Mouse (Mus musculus): ENCODE measurements around the gene Srpr. TPM values are rescaled to one million over a fixed set of nuclear protein-coding genes. Genes with fewer than 3 reads are reported as not detected.

The Srpr gene
- polyA plus RNA-seq, 1 experiment from 2014 or later: 55.1 TPM

- H3K27ac ChIP-seq (ENCODE audit: low read depth, low read length): no peak overlapping the region
- ATAC-seq: no peak
- no peak overlapping the region for H3K4me3 ChIP-seq (ENCODE audit: low read depth, low read length)
- no peak for DNase-seq (ENCODE audit: low spot score)
- H3K36me3 ChIP-seq (ENCODE audit: control insufficient read depth, insufficient read depth, low read length): 0 out of 2 replicates have a peak, but pooled peaks cover 4% of the 10 kb centered on the region
- 95% methylated on average over 2 of the region's 2 CpGs for WGBS
- H3K9me3 ChIP-seq (replicated peaks; ENCODE audit: control insufficient read depth, low read length): no peaks in the 10 kb centered on the region
- no peak overlapping the region for H3K9ac ChIP-seq (ENCODE audit: low read length)
- peaks cover 10% of the 10 kb centered on the region for H3K4me1 ChIP-seq (ENCODE audit: control insufficient read depth, insufficient read depth, low read length)
- H3K4me2 ChIP-seq (ENCODE audit: low read length): no peak overlapping the region
- H3K27me3 ChIP-seq (replicated peaks; ENCODE audit: control insufficient read depth, insufficient read depth, low read length): no peaks in the 10 kb centered on the region
Observed at GRCm38 (mm10) chr9:35263431-35263830, 63.5 kb downstream of the Srpr start.

DNA sequence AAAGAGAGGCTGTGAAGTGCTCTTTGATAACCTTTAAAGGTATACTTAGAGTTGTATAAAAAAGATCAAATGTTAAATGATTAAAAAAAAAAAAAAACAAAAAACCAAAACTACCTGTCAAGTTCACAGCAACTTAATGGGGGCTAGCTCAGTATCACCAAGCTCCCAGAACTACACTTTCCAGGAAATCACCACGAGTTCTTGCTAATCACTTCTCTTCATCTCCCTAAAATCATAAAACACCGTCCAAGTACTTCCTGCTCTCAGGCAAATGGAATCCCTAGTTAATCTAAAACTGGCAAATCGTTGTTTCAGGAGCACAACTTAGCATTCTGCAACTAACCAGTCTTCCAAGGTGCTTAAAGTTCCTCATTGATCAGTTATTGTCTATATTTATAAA, 64.5 kb downstream of the Srpr start:
- ATAC-seq: no peak
- H3K4me2 ChIP-seq (ENCODE audit: low read length): no peak overlapping the region
- no peak for DNase-seq (ENCODE audit: low spot score)
- H3K4me1 ChIP-seq (ENCODE audit: control insufficient read depth, insufficient read depth, low read length): peaks cover 13% of the 10 kb centered on the region
- H3K36me3 ChIP-seq (ENCODE audit: control insufficient read depth, insufficient read depth, low read length): 0 out of 2 replicates have a peak, but pooled peaks cover 4% of the 10 kb centered on the region
- H3K4me3 ChIP-seq (ENCODE audit: low read depth, low read length): no peak overlapping the region
- 94% methylated on average over 3 of the region's 3 CpGs for WGBS
- no peaks in the 10 kb centered on the region for H3K9me3 ChIP-seq (replicated peaks; ENCODE audit: control insufficient read depth, low read length)
- no peak overlapping the region for H3K9ac ChIP-seq (ENCODE audit: low read length)
- no peaks in the 10 kb centered on the region for H3K27me3 ChIP-seq (replicated peaks; ENCODE audit: control insufficient read depth, insufficient read depth, low read length)
- no peak overlapping the region for H3K27ac ChIP-seq (ENCODE audit: low read depth, low read length)

DNA sequence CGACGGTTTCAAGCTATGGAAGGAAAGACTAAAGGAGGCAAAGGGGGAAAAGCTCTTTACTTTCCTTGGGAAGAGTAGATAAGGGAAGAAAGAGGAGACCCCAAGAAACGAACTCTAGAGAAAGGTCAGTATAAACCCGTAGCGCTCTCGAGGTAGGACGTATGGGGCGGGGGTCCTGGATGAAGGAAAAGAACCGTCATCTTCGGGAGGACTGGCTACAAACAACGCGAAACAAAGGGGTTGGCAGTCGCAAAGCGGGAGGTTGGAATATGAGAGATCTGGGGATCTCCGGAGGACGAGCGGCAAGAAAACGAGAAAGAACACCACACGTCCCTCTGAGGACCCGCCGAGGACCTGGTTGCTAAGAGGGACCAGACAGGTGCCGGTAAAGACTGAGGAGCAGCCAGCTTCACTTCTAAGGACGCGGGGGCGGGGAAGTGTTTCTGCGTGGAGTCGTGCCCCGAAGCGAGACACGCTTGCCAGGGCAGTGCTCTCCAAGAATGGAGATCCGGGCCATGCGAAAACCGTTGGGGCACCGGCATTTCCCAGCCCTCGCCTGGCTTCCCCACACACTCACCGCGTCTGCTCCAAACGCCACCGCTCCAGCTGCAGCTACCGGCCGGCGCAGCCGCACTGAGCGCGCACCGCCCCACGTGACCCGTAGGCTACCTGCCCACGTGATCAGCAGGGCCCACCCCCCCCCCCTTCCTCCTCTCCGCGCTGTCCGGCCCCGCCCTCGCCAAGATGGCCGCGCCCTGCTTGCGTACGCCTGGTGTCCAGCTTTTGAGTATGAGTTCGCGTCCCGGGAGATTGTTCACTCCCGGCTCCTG, 67.4 kb downstream of the Srpr start, which contains the start of the genes Fam118b and Rpusd4:
Fam118b (minus strand) TSS at position 660 of the 830 bp plus-strand sequence.
Rpusd4 (plus strand) TSS at position 720 of the 830 bp plus-strand sequence.
- Histone ChIP-seq H3K4me3 (ENCODE audit: low read depth, low read length) (peak within 1 kb of the TSS; percentile 76), H3K36me3 (ENCODE audit: control insufficient read depth, insufficient read depth, low read length) (peaks cover 7% of the 10 kb centered on the region), H3K4me1 (ENCODE audit: control insufficient read depth, insufficient read depth, low read length) (peaks cover 13% of the 10 kb centered on the region), H3K9me3 (replicated peaks; ENCODE audit: control insufficient read depth, low read length) (no peaks in the 10 kb centered on the region), H3K27me3 (replicated peaks; ENCODE audit: control insufficient read depth, insufficient read depth, low read length) (no peaks in the 10 kb centered on the region), H3K27ac (ENCODE audit: low read depth, low read length) (peak within 1 kb of the TSS; percentile 75), H3K4me2 (ENCODE audit: low read length) (peak within 1 kb of the TSS; percentile 70), H3K9ac (ENCODE audit: low read length) (peak within 1 kb of the TSS; percentile 88)
- peak; percentile 97 for DNase-seq (ENCODE audit: low spot score)
- under 1% methylated on average over 60 of the region's 62 CpGs for WGBS
- peak; percentile 97 for ATAC-seq

- Histone ChIP-seq H3K4me1 (ENCODE audit: control insufficient read depth, insufficient read depth, low read length) (peaks cover 13% of the 10 kb centered on the region), H3K4me3 (ENCODE audit: low read depth, low read length) (peak overlapping the region; percentile 76), H3K27ac (ENCODE audit: low read depth, low read length) (peak overlapping the region; percentile 35; the same call in 1 of the 2 replicates), H3K4me2 (ENCODE audit: low read length) (peak overlapping the region; percentile 70), H3K9ac (ENCODE audit: low read length) (peak overlapping the region; percentile 72), H3K9me3 (replicated peaks; ENCODE audit: control insufficient read depth, low read length) (no peaks in the 10 kb centered on the region), H3K36me3 (ENCODE audit: control insufficient read depth, insufficient read depth, low read length) (peaks cover 13% of the 10 kb centered on the region), H3K27me3 (replicated peaks; ENCODE audit: control insufficient read depth, insufficient read depth, low read length) (no peaks in the 10 kb centered on the region)
- DNase-seq (ENCODE audit: low spot score) (no peak), ATAC-seq (peak; percentile 58)
- WGBS: 2% methylated on average over 21 of the region's 21 CpGs
Observed at GRCm38 (mm10) chr9:35267976-35268715, 68.2 kb downstream of the Srpr start.

DNA sequence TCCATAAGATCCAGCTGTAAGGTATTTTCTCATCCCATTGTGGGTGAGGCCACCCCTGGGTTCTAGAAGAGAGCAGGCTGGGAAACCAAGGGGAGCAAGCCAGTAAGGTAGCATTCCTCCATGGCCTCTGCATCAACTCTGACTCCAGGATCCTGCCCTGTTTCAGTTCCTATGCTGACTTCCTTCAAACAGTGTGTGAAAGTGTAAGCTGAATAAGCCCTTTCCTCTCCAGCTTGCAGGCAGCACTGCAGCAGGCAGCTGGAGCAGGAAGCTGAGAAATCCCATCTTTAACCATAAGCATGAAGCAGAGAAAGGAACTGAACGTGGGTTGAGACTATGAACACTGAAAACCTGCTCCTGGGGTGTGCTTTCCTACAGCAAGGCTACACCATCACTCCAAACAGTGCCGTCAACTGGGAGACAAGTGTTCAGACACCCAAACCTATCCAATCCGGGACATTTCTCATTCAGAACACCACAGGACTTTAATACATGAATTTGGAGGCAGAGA, 77.9 kb downstream of the Srpr start:
- ATAC-seq: no peak
- WGBS: 86% methylated on average over 3 of the region's 3 CpGs
- Histone ChIP-seq H3K36me3 (ENCODE audit: control insufficient read depth, insufficient read depth, low read length) (peaks cover 44% of the 10 kb centered on the region), H3K27me3 (replicated peaks; ENCODE audit: control insufficient read depth, insufficient read depth, low read length) (no peaks in the 10 kb centered on the region), H3K4me3 (ENCODE audit: low read depth, low read length) (no peak overlapping the region), H3K4me2 (ENCODE audit: low read length) (no peak overlapping the region), H3K4me1 (ENCODE audit: control insufficient read depth, insufficient read depth, low read length) (no peaks in the 10 kb centered on the region), H3K9ac (ENCODE audit: low read length) (no peak overlapping the region), H3K27ac (ENCODE audit: low read depth, low read length) (no peak overlapping the region), H3K9me3 (replicated peaks; ENCODE audit: control insufficient read depth, low read length) (no peaks in the 10 kb centered on the region)
- no peak for DNase-seq (ENCODE audit: low spot score)

GRCm38 (mm10) chr9:35278451-35278850, 78.5 kb downstream of the Srpr start:
- no peak overlapping the region for H3K4me2 ChIP-seq (ENCODE audit: low read length)
- no peaks in the 10 kb centered on the region for H3K4me1 ChIP-seq (ENCODE audit: control insufficient read depth, insufficient read depth, low read length)
- H3K9ac ChIP-seq (ENCODE audit: low read length): no peak overlapping the region
- no peak for ATAC-seq
- H3K4me3 ChIP-seq (ENCODE audit: low read depth, low read length): no peak overlapping the region
- no peaks in the 10 kb centered on the region for H3K27me3 ChIP-seq (replicated peaks; ENCODE audit: control insufficient read depth, insufficient read depth, low read length)
- WGBS: 90% methylated on average over 4 of the region's 4 CpGs
- no peaks in the 10 kb centered on the region for H3K9me3 ChIP-seq (replicated peaks; ENCODE audit: control insufficient read depth, low read length)
- H3K36me3 ChIP-seq (ENCODE audit: control insufficient read depth, insufficient read depth, low read length): peaks cover 39% of the 10 kb centered on the region
- no peak overlapping the region for H3K27ac ChIP-seq (ENCODE audit: low read depth, low read length)
- no peak for DNase-seq (ENCODE audit: low spot score)

- H3K9me3 ChIP-seq (replicated peaks; ENCODE audit: control insufficient read depth, low read length): no peaks in the 10 kb centered on the region
- peak; percentile 87 for DNase-seq (ENCODE audit: low spot score)
- 16% methylated on average over 5 of the region's 5 CpGs for WGBS
- peaks cover 9% of the 10 kb centered on the region for H3K36me3 ChIP-seq (ENCODE audit: control insufficient read depth, insufficient read depth, low read length)
- H3K4me2 ChIP-seq (ENCODE audit: low read length): no peak overlapping the region
- no peak overlapping the region for H3K9ac ChIP-seq (ENCODE audit: low read length)
- peak; percentile 59 for ATAC-seq
- H3K27ac ChIP-seq (ENCODE audit: low read depth, low read length): no peak overlapping the region
- H3K4me3 ChIP-seq (ENCODE audit: low read depth, low read length): no peak overlapping the region
- H3K27me3 ChIP-seq (replicated peaks; ENCODE audit: control insufficient read depth, insufficient read depth, low read length): no peaks in the 10 kb centered on the region
- no peaks in the 10 kb centered on the region for H3K4me1 ChIP-seq (ENCODE audit: control insufficient read depth, insufficient read depth, low read length)
Observed at GRCm38 (mm10) chr9:35282006-35282850, 82.3 kb downstream of the Srpr start.

DNA sequence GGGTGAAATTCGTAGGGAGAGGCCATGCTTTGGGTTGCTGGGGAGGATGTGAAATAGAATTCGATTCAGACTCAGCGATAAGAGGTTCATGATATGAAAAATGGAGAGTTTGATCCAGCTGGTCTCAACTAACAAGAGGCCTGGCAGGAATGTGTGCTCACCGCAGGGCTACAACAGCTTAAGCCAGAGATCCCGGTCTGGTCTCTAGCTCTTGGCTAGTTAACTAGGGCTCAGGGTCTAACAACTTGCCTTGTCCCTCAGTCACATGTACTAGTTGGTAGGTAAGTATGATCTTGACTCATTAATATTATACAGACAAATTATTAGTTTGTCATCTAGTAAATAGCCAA, 82.9 kb downstream of the Srpr start:
- DNase-seq (ENCODE audit: low spot score): no peak
- Histone ChIP-seq H3K9ac (ENCODE audit: low read length) (no peak overlapping the region), H3K4me2 (ENCODE audit: low read length) (no peak overlapping the region)

More for the DNA sequence above, 82.9 kb downstream of the Srpr start:
- no peaks in the 10 kb centered on the region for H3K4me1 ChIP-seq (ENCODE audit: control insufficient read depth, insufficient read depth, low read length)
- H3K36me3 ChIP-seq (ENCODE audit: control insufficient read depth, insufficient read depth, low read length): peaks cover 3% of the 10 kb centered on the region; the same call in 1 of the 2 replicates
- H3K27ac ChIP-seq (ENCODE audit: low read depth, low read length): no peak overlapping the region
- 68% methylated on average over 5 of the region's 5 CpGs for WGBS
- ATAC-seq: peak; percentile 21; the same call in 1 of the 2 replicates
- no peak overlapping the region for H3K4me3 ChIP-seq (ENCODE audit: low read depth, low read length)
- H3K9me3 ChIP-seq (replicated peaks; ENCODE audit: control insufficient read depth, low read length): no peaks in the 10 kb centered on the region
- no peaks in the 10 kb centered on the region for H3K27me3 ChIP-seq (replicated peaks; ENCODE audit: control insufficient read depth, insufficient read depth, low read length)

All from forebrain, embryonic 14.5 days (tissue).